Mouse (Mus musculus): ENCODE data around the gene Fam219a. TPM values are rescaled to one million over a fixed set of nuclear protein-coding genes. Genes with fewer than 3 reads are reported as not detected.

Fam219a gene
- total and polyA plus RNA-seq, 3 experiments, result 13.4 to 15.8 (median 14.4) TPM

GRCm38 (mm10) chr4:41552529-41552928 is 16.8 kb downstream of the Fam219a start:
- no peaks in the 10 kb centered on the region for H3K27me3 ChIP-seq (ENCODE audit: control insufficient read depth, insufficient read depth, low read length)
- peak; percentile 78 to 81 for DNase-seq
- no peak overlapping the region for H3K4me3 ChIP-seq
- peaks cover 18% of the 10 kb centered on the region for H3K4me1 ChIP-seq (ENCODE audit: control insufficient read depth, insufficient read depth, low read length)
- intact Hi-C loops (cut with DNase I), result loop anchor here (1.0 to 5.0 kb wide), 4 partner anchors 62 to 156 kb away; partner anchors contain the start of gene Nudt2
- peak; percentile 93 for TF ChIP-seq CTCF (IDR thresholded peaks at IDR 0.05)
- TF ChIP-seq POLR2A (IDR thresholded peaks at IDR 0.05; ENCODE audit: insufficient read depth, low read depth, low read length), result no peak
- peak; percentile 74; the same call in 1 of the 2 replicates for TF ChIP-seq EP300 (IDR thresholded peaks at IDR 0.05; ENCODE audit: insufficient read depth, low read depth, low read length)
- WGBS, result 38% methylated on average over 6 of the region's 6 CpGs
- no peaks in the 10 kb centered on the region for H3K79me2 ChIP-seq (replicated peaks; ENCODE audit: control insufficient read depth, insufficient read depth, low read length)
- H3K27ac ChIP-seq, result no peak overlapping the region
- H3K9ac ChIP-seq (ENCODE audit: low read depth, low read length), result no peak overlapping the region
- peaks cover 9% of the 10 kb centered on the region for H3K36me3 ChIP-seq (ENCODE audit: control insufficient read depth, insufficient read depth, low read length)

- no peaks in the 10 kb centered on the region for H3K27me3 ChIP-seq (ENCODE audit: control insufficient read depth, insufficient read depth, low read length)
- peaks cover 2% of the 10 kb centered on the region; the same call in 1 of the 2 replicates for H3K4me1 ChIP-seq (ENCODE audit: control insufficient read depth, insufficient read depth, low read length)
- no peaks in the 10 kb centered on the region for H3K79me2 ChIP-seq (replicated peaks; ENCODE audit: control insufficient read depth, insufficient read depth, low read length)
- no peaks in the 10 kb centered on the region for H3K36me3 ChIP-seq (ENCODE audit: control insufficient read depth, insufficient read depth, low read length)
- WGBS, result 56% methylated on average over 1 of the region's 1 CpGs
- H3K27ac ChIP-seq, result no peak overlapping the region
- intact Hi-C loops (cut with DNase I), result no loop called here
- H3K4me3 ChIP-seq, result no peak overlapping the region
- peak in 1 of 2 experiments; percentile 19 for DNase-seq
- H3K9ac ChIP-seq (ENCODE audit: low read depth, low read length), result no peak overlapping the region
- TF ChIP-seq CTCF (IDR thresholded peaks at IDR 0.05) (peak; percentile 35), POLR2A (IDR thresholded peaks at IDR 0.05; ENCODE audit: insufficient read depth, low read depth, low read length) (no peak), EP300 (IDR thresholded peaks at IDR 0.05; ENCODE audit: insufficient read depth, low read depth, low read length) (no peak)
Observed at GRCm38 (mm10) chr4:41547086-41547485, 22.3 kb downstream of the Fam219a start.

- H3K27me3 ChIP-seq (ENCODE audit: control insufficient read depth, insufficient read depth, low read length), result no peaks in the 10 kb centered on the region
- TF ChIP-seq POLR2A (IDR thresholded peaks at IDR 0.05; ENCODE audit: insufficient read depth, low read depth, low read length) (no peak), EP300 (IDR thresholded peaks at IDR 0.05; ENCODE audit: insufficient read depth, low read depth, low read length) (no peak), CTCF (IDR thresholded peaks at IDR 0.05) (no peak)
- H3K27ac ChIP-seq, result no peak overlapping the region
- H3K9ac ChIP-seq (ENCODE audit: low read depth, low read length), result no peak overlapping the region
- WGBS, result 25% methylated on average over 8 of the region's 8 CpGs
- no peaks in the 10 kb centered on the region for H3K79me2 ChIP-seq (replicated peaks; ENCODE audit: control insufficient read depth, insufficient read depth, low read length)
- no peak for DNase-seq
- no peak overlapping the region for H3K4me3 ChIP-seq
- intact Hi-C loops (cut with DNase I), result no loop called here
- no peaks in the 10 kb centered on the region for H3K36me3 ChIP-seq (ENCODE audit: control insufficient read depth, insufficient read depth, low read length)
- H3K4me1 ChIP-seq (ENCODE audit: control insufficient read depth, insufficient read depth, low read length), result peaks cover 2% of the 10 kb centered on the region; the same call in 1 of the 2 replicates
Observed at GRCm38 (mm10) chr4:41545985-41546384, 23.4 kb downstream of the Fam219a start.

- Histone ChIP-seq H3K9ac (ENCODE audit: low read depth, low read length) (no peak overlapping the region), H3K27ac (no peak overlapping the region), H3K36me3 (ENCODE audit: control insufficient read depth, insufficient read depth, low read length) (no peaks in the 10 kb centered on the region), H3K4me3 (no peak overlapping the region), H3K4me1 (ENCODE audit: control insufficient read depth, insufficient read depth, low read length) (no peaks in the 10 kb centered on the region), H3K27me3 (ENCODE audit: control insufficient read depth, insufficient read depth, low read length) (no peaks in the 10 kb centered on the region), H3K79me2 (replicated peaks; ENCODE audit: control insufficient read depth, insufficient read depth, low read length) (0 out of 2 replicates have a peak, but pooled peaks cover 2% of the 10 kb centered on the region)
- 71% methylated on average over 8 of the region's 8 CpGs for WGBS
- TF ChIP-seq EP300 (IDR thresholded peaks at IDR 0.05; ENCODE audit: insufficient read depth, low read depth, low read length) (no peak), POLR2A (IDR thresholded peaks at IDR 0.05; ENCODE audit: insufficient read depth, low read depth, low read length) (no peak), CTCF (IDR thresholded peaks at IDR 0.05) (no peak)
- intact Hi-C loops (cut with DNase I), result no loop called here
- DNase-seq, result no peak
Observed at GRCm38 (mm10) chr4:41542136-41542535, 27.2 kb downstream of the Fam219a start.

GRCm38 (mm10) chr4:41534866-41535265 is 34.5 kb downstream of the Fam219a start:
- Histone ChIP-seq H3K27ac (no peak overlapping the region), H3K4me3 (no peak overlapping the region), H3K9ac (ENCODE audit: low read depth, low read length) (no peak overlapping the region), H3K27me3 (ENCODE audit: control insufficient read depth, insufficient read depth, low read length) (no peaks in the 10 kb centered on the region), H3K36me3 (ENCODE audit: control insufficient read depth, insufficient read depth, low read length) (no peaks in the 10 kb centered on the region), H3K4me1 (ENCODE audit: control insufficient read depth, insufficient read depth, low read length) (no peaks in the 10 kb centered on the region; the same call in 1 of the 2 replicates), H3K79me2 (replicated peaks; ENCODE audit: control insufficient read depth, insufficient read depth, low read length) (peaks cover 2% of the 10 kb centered on the region; the same call in 1 of the 2 replicates)
- DNase-seq, result no peak
- intact Hi-C loops (cut with DNase I), result no loop called here
- TF ChIP-seq EP300 (IDR thresholded peaks at IDR 0.05; ENCODE audit: insufficient read depth, low read depth, low read length), result no peak
- no peak for TF ChIP-seq CTCF (IDR thresholded peaks at IDR 0.05)
- no peak for TF ChIP-seq POLR2A (IDR thresholded peaks at IDR 0.05; ENCODE audit: insufficient read depth, low read depth, low read length)
- 82% methylated on average over 5 of the region's 5 CpGs for WGBS

GRCm38 (mm10) chr4:41532420-41532819 is 36.9 kb downstream of the Fam219a start:
- TF ChIP-seq EP300 (IDR thresholded peaks at IDR 0.05; ENCODE audit: insufficient read depth, low read depth, low read length) (no peak), CTCF (IDR thresholded peaks at IDR 0.05) (no peak), POLR2A (IDR thresholded peaks at IDR 0.05; ENCODE audit: insufficient read depth, low read depth, low read length) (no peak)
- intact Hi-C loops (cut with DNase I), result no loop called here
- peaks cover 2% of the 10 kb centered on the region; the same call in 1 of the 2 replicates for H3K79me2 ChIP-seq (replicated peaks; ENCODE audit: control insufficient read depth, insufficient read depth, low read length)

More at GRCm38 (mm10) chr4:41532420-41532819, 36.9 kb downstream of the Fam219a start:
- no peaks in the 10 kb centered on the region for H3K36me3 ChIP-seq (ENCODE audit: control insufficient read depth, insufficient read depth, low read length)
- no peak overlapping the region for H3K27ac ChIP-seq
- H3K9ac ChIP-seq (ENCODE audit: low read depth, low read length), result no peak overlapping the region
- no peak overlapping the region for H3K4me3 ChIP-seq
- H3K4me1 ChIP-seq (ENCODE audit: control insufficient read depth, insufficient read depth, low read length), result peaks cover 5% of the 10 kb centered on the region
- DNase-seq, result no peak
- WGBS, result 36% methylated on average over 6 of the region's 6 CpGs
- no peaks in the 10 kb centered on the region for H3K27me3 ChIP-seq (ENCODE audit: control insufficient read depth, insufficient read depth, low read length)
